Mouse (Mus musculus): ENCODE data around the gene Btbd9.
A peak's percentile ranks its signal among the peaks of the same experiment; 100 is the strongest.
"Not testable (repeated sequence)": the region's sequence is repeated elsewhere in the genome, so short reads cannot be mapped to it uniquely, and the experiment has no call there.

Btbd9 gene

GRCm38 (mm10) chr17:30575941-30576773 is at the start of gene Btbd9:
Gene Btbd9, minus strand, starts transcription at chr17:30576488.
- peak; percentile 98 to 99 for DNase-seq (ENCODE audit: low spot score in 2 of 2)

DNA sequence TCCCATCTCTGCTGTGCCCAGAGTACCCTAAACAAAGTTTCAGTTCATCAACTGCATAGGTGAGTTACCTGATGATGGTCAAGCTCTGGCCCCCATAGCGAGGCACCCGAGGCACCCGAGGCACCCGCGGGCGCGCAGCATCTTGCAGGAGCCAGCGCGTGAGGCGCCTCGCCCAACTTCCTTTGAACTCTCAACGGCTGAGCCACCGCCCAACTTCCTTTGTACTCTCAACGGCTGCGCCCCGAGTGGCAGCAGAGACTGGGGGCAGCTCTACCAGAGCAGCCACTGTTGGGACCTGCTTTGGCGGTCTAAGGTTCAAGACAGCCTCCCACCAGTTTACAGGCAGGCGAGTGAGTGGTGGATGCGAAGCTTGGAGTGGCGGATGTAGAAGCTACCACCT is 47.8 kb upstream of the Btbd9 start, which contains the start of gene Dnah8:
TSS of gene Dnah8 (plus strand) at position 223 of the 400 bp plus-strand sequence.
- DNase-seq (ENCODE audit: low spot score in 2 of 2), result not testable (repeated sequence)

DNA sequence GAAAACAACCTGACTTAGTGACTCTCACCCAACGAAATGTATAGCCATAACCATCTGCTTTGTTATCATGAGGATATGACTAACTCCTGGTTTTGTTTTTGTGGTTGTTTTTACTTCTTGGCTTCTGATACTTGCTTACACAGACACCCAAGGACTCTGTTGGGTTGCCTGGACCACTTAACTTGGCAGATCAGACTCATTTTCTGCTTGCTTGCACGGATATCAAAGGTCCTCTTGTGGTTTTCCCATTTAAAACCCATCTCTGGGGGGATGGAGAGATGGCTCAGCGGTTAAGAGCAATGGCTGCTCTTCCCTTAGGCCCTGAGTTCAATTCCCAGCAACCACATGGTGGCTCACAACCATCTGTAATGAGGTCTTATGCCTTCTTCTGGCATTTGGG is 46.9 kb upstream of the Btbd9 start:
- no peak for DNase-seq (ENCODE audit: low spot score in 2 of 2)

GRCm38 (mm10) chr17:30621450-30621849 is 45.2 kb upstream of the Btbd9 start:
- no peak for DNase-seq (ENCODE audit: low spot score in 2 of 2)

DNA sequence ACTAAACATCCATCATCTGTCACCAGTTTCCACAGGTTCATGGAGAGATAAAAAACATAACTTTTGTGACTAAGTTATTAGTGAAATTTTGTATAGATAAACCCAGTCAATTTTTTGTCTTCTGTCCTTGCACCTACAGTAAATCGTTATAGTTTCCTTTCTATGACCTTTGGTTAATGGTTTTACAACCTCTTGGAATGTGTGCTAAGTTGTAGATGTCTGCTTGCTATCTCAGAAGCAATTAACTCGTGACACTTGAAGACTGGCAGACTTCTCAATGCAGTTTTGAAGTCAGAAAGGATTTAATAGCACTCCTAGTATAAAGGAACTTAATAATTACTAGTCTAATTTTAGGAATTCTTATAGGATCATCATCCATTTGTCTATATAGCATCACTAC is 44.3 kb upstream of the Btbd9 start:
- DNase-seq (ENCODE audit: low spot score in 2 of 2), result no peak

DNA sequence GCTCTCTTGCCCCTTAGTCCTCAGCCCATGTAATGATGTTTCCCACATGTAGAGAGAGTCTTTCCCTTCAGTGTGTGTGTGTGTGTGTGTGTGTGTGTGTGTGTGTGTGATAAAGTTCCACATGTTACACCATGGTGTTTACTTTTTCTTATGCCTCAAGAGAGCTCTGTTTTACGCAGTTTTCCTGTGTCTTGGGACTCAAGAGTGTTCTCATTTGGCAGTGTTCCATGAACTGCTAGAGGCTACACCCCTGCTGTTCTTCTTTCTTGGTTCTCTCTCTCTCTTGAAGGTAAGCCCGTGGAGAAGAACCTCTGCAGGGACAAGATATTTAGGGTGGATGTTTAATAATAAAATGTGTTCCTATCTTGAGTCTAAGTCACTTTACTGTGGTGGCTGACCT is 42.9 kb upstream of the Btbd9 start:
- DNase-seq (ENCODE audit: low spot score in 2 of 2), result no peak

DNA sequence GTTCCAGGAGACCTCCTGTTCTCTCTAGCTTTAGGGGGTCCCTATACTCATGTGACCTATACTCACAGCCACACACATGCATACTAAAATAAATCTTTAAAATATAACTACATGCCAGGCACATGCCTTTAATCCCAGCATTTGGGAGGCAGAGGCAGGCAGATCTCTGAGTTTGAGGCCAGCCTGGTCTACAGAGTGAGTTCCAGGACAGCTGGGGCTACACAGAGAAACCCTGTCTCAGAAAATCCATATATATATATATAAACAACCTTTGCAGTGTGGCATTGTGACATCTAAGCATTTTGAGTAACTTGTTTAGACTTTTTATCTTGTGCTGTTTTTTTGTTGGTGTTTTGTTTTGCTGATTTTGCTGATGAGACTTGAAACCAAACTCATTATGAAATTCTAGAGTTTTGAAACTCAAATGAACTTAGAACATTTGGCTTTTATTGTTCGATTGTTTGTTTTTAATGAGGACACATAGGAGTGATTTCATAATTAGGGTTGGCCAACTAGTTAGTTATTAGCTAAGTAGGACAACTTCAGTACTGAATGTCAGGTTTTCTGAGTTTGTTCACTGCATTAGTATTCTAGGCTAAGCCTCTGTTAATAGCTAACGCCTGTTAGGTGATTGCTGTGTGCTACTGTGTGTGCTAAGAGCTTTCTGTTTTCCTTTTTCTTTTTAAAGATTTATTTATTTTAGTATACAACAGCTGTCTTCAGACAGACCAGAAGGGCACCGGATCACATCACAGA is 42.0 kb upstream of the Btbd9 start:
- no peak for DNase-seq (ENCODE audit: low spot score in 2 of 2)

GRCm38 (mm10) chr17:30616203-30616602 is 39.9 kb upstream of the Btbd9 start:
- DNase-seq (ENCODE audit: low spot score in 2 of 2), result no peak

GRCm38 (mm10) chr17:30613350-30613749 is 37.1 kb upstream of the Btbd9 start:
- no peak for DNase-seq (ENCODE audit: low spot score in 2 of 2)

GRCm38 (mm10) chr17:30612075-30612859 is 36.0 kb upstream of the Btbd9 start:
- DNase-seq (ENCODE audit: low spot score in 2 of 2), result peak; percentile 100

DNA sequence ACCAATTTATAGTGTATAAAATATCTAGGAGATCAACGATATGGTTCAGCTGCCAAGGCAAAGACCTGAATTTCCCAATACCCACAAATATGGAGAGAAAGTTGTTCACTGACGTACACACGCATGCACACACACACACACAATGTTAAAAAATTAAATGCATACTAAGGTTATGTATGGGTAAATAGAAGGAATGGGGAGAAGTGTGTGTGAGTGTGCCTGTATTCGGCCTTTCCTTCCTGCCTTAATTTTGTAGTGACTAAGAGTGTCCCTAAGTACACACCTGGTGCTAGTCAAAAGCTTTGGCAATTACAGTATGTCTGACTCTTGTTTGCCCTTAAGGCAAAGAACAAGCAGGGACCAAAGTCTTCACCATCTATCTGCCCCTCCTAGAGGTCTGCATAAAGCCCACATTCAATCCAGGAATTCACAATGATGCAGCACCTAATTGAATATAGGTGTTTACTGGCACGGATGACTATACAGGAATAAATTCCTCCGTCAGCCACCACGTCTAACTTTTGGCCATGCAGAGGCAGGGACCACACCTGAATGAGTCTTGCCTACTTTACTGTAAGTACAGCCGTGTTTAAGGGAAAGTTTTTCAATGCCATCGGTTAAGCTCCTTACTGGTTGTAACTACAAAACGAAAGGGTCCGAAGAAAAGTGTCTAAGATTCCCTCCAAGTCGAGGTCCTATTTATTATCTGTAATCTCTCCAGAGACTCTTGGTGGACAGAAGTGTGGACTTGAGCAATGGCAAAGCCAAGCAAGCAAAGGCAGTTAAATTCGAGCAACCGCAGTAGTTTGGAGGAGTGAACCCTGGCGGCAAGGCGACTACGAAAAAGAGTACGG is 35.2 kb upstream of the Btbd9 start:
- no peak for DNase-seq (ENCODE audit: low spot score in 2 of 2)

- DNase-seq (ENCODE audit: low spot score in 2 of 2), result no peak
Measured at GRCm38 (mm10) chr17:30610739-30611138, 34.5 kb upstream of the Btbd9 start.

DNA sequence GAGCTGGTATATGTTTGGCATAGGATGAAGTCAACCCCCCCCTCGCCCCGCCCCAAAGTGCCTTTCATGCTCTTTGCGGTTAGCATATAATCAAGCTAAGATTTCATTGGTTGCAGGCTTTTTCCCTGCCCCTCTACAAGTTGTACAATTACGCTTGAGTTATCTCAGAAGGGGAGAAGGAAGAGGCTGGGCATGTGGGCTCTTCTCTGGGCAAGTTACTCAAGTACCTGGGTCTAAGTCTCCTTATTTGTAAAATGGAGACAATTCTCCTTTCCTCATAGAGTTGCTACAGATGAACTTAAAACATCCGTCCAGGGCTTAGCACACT is 33.7 kb upstream of the Btbd9 start:
- no peak for DNase-seq (ENCODE audit: low spot score in 2 of 2)

DNA sequence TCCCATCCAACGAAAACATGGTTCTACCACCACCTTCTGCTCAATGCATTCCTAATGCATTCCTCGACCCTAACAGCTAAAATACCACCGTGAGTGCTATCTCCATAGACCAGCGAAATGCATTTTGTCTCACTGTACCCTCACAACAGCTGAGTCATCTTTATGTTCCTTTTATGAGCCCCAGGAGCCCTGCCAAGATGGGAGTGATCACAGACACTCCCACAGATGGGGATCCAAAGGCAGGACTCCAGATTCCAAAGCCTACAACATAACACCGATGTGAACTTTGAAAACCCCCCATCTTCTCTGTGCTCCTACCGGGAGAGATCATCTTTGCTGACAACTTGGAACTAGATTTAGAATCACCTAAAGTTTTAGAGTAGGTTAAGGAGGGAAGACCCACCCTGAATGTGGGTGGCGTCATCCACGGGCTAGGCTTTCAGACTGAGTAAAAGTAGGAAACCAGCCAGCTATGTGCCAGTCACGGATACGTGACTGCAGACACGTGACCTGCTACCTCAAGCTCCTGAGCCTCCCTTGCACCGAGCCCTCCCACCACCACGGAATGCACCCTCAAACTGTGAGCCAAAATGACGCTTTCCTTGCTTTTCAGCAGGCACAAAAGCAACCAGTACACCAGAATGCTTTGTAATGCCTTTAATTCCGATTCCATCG is 33.2 kb upstream of the Btbd9 start:
- DNase-seq (ENCODE audit: low spot score in 2 of 2), result peak; percentile 51 to 54

GRCm38 (mm10) chr17:30607909-30608495 is 31.7 kb upstream of the Btbd9 start:
- DNase-seq (ENCODE audit: low spot score in 2 of 2), result no peak

DNA sequence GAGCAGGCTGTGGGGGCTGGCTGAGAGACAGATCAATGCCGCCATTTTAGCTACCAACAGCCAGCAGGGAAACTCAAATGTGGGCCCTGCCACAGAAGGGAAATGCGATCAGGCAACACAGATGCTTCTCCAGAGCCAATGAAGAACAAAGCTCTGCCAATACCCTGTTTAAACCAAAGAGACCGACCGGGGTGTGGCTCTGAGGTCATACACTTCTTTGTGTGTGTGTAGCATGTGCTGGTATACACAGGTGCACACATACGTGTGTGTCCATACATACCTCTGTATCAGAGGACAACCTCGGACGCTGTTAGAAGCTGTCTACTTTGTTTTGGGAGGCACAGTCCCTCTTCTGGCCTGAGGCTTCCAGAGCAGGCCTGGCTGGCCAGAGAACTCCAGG is 31.0 kb upstream of the Btbd9 start:
- DNase-seq (ENCODE audit: low spot score in 2 of 2), result no peak

GRCm38 (mm10) chr17:30606634-30607081 is 30.4 kb upstream of the Btbd9 start:
- DNase-seq (ENCODE audit: low spot score in 2 of 2), result no peak

GRCm38 (mm10) chr17:30606206-30606605 is 29.9 kb upstream of the Btbd9 start:
- DNase-seq (ENCODE audit: low spot score in 2 of 2), result no peak

DNA sequence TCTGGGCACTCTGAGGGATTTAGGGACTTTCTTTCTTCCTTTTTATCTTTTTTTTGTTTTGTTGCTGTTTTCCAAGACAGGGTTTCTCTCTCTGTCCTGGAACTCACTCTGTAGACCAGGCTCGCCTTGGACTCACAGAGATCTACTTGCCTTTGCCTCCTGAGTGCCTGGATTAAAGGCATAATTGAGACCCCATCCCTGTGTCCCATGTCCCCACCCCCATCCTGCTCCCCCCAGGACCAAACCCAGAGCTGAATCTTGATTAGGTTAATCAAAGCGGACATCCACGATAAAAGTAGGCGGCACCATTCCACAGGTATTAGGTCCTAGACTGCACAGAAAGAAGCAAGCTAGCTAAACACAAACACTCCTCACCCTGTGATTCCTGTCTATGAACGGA is 28.7 kb upstream of the Btbd9 start:
- DNase-seq (ENCODE audit: low spot score in 2 of 2), result no peak

DNA sequence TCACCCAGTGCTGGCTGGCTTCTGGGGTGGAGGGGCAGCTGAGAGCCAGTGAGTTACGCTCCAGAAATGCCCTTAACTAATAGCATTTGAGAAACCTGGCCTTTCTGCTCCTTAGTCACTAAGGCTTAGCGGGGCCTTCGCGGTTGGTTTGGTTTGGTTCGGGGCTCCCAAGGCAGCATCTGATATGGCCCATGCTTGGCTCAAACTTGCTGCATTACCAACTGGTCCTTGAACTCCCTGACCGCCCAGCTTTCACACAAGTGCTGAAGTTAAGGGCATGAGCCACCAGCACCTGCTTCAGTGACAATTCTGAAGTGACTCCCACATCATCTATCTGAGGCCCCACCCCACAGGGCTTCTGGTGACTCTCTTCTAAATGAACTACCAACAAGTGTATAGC is 28.0 kb upstream of the Btbd9 start:
- no peak for DNase-seq (ENCODE audit: low spot score in 2 of 2)
